In the genomic region with DNA sequence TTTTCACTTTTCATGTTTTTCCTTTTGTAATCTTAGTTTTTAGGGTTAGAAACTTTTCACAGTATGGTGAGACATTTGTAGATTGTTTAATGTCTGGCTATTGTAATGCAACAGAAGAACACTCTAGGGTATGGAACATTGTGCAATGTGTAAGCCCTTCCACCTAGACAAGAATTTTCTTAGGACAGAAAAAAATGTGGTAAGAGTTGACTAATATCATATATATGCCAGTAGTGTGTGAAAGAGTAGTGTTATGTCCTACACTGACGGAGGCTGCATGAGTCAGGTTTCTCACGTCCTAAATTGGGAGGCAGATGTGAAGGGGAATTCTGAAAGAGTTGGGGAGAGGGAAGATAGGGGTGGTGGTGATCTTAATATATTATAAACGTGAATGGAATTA, we compare ENCODE assay signal across 34 mouse cellular contexts. TPM values are rescaled to one million over a fixed set of nuclear protein-coding genes. Genes with fewer than 3 reads are reported as not detected.
"Had no signal": no experiment of that assay in that cellular context is flagged by ENCODE, and none has a peak within 500 bp of the region (broad histone marks: within the 10 kb centered on the region; RNA-seq: fewer than 3 reads in every experiment).

No protein-coding gene starts in this region.

- H3K4me2 ChIP-seq: heart, embryonic 11.5 days; heart, embryonic 13.5 days; heart, embryonic 15.5 days; hindbrain, embryonic 13.5 days; hindbrain, embryonic 15.5 days; kidney, embryonic 15.5 days; limb, embryonic 13.5 days; limb, embryonic 15.5 days; liver, embryonic 12.5 days had no signal

- DNase-seq: gastrocnemius, adult 2 months; gastrocnemius, postnatal 10 days; gastrocnemius, postnatal 25 days; heart, adult 11 months; heart, adult 2 months; heart, postnatal 14 days; heart, postnatal 36 days; kidney, adult 11 months; kidney, adult 2 months; kidney, adult 9 months; kidney, postnatal 25 days; kidney, postnatal 4 days; layer of hippocampus, adult 9-11 months; layer of hippocampus, postnatal 36 days; left cerebral cortex, postnatal 4 days had no signal

- ATAC-seq: hindbrain, postnatal 0 days; intestine, embryonic 16.5 days; liver, embryonic 12.5 days had no signal

- H3K4me3 ChIP-seq: gastrocnemius, adult 2 months; heart, adult 2 months; heart, embryonic 13.5 days; heart, embryonic 15.5 days; hindbrain, embryonic 13.5 days; hindbrain, embryonic 15.5 days; kidney, embryonic 15.5 days; layer of hippocampus, adult 2 months; limb, embryonic 13.5 days; limb, embryonic 15.5 days; liver, embryonic 12.5 days had no signal

- H3K36me3 ChIP-seq: heart, embryonic 13.5 days; heart, embryonic 15.5 days; hindbrain, embryonic 13.5 days; hindbrain, embryonic 15.5 days; kidney, embryonic 15.5 days; limb, embryonic 13.5 days; limb, embryonic 15.5 days; liver, embryonic 12.5 days had no signal

- H3K27me3 ChIP-seq: heart, embryonic 13.5 days; heart, embryonic 15.5 days; hindbrain, embryonic 13.5 days; hindbrain, embryonic 15.5 days; kidney, embryonic 15.5 days; limb, embryonic 13.5 days; limb, embryonic 15.5 days; liver, embryonic 12.5 days had no signal

RNA-seq across cellular contexts. Expression of a gene that starts 10.9 kb away (rescaled TPM):
- polyA plus RNA-seq: heart, embryonic 13.5 days; heart, embryonic 15.5 days; heart, postnatal 0 days; hindbrain, embryonic 11.5 days; hindbrain, embryonic 13.5 days; hindbrain, embryonic 15.5 days; hindbrain, postnatal 0 days; kidney, embryonic 15.5 days; limb, embryonic 11.5 days; limb, embryonic 15.5 days; liver, adult 2 months had no signal

RNA-seq across cellular contexts. Expression of a gene that starts 41.2 kb away (rescaled TPM):
- polyA plus RNA-seq: heart, adult 2 months; heart, embryonic 11.5 days; heart, embryonic 13.5 days; heart, embryonic 15.5 days; heart, postnatal 0 days; hindbrain, embryonic 11.5 days; hindbrain, embryonic 13.5 days; hindbrain, embryonic 15.5 days; hindbrain, postnatal 0 days; intestine, embryonic 14.5 days; intestine, embryonic 16.5 days; kidney, adult 2 months; kidney, embryonic 15.5 days; kidney, postnatal 0 days; limb, embryonic 11.5 days; limb, embryonic 13.5 days; limb, embryonic 15.5 days; liver, adult 2 months; liver, embryonic 12.5 days; liver, embryonic 14.5 days had no signal
